Mouse (Mus musculus) embryonic stem cell, embryonic (primary cell): ENCODE measurements around the gene Shmt1.

Experiments used
- CTCF ChIA-PET, 4 experiments: fragments of 300-600 bp in 2 of 4; fragments of 350-600 bp in 2 of 4; sonication (Branson Sonifier 250); formaldehyde crosslinking; loops; one replicate each; lab custom pipeline; 2022; ENCODE audit warnings: inconsistent platforms in 2 of 4; lab: Charles Lee
- POLR2A ChIA-PET, 4 experiments: fragments of 300-600 bp in 2 of 4; fragments of 350-600 bp in 2 of 4; sonication (Branson Sonifier 250); formaldehyde crosslinking; loops; one replicate each; lab custom pipeline; 2022; ENCODE audit warnings: antibody characterized with exemption in 4 of 4, inconsistent platforms in 1 of 4; lab: Charles Lee

Gene Shmt1

DNA sequence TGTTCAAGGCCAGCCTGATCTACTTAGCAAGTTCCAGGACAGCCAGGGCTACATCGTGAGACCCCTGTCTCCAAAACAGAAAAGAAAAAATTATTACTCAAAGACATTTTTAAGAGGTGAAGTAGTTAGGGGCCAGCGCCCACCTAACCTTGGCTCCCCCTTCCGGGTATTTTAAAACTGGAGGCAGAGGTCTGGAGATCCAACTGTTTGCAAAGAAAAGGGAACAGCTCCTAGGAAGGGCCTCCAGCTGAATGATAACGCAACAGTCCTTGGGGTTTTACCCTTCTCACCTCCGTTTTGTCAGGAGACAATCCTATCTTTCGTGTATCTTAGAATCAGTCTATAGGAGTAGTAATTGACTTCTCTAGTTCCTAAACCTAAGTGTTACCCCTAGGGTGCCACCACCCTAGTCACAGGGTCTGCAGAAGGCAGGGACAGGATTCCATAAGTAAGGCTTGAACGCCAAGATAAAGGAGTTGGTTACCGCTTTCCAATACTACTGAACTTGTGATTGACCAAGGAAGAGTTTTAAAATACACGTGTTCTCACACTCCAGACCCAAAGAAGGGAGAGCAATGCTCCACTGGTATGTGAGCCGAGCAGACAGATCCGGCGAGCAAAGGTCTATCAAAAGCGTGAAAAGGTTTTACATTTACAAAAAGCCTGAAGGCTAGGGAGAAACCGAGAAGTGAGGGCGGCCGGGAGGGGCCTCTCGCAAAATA lies 35.2 kb downstream of the Shmt1 start:
- CTCF ChIA-PET, result no interaction called here
- POLR2A ChIA-PET, result interaction anchor here in 2 of 4 experiments (0.8 to 3.1 kb wide), 6 partner anchors 11 to 399 kb away, joined by 3 to 9 read pairs (median 5); partner anchors contain the start of gene Usp22 (in 1 of the 2)

GRCm38 (mm10) chr11:60775578-60775977 lies 35.9 kb downstream of the Shmt1 start:
- CTCF ChIA-PET, result no interaction called here
- POLR2A ChIA-PET, result interaction anchor here in 3 of 4 experiments (0.8 to 5.2 kb wide), 13 partner anchors 7 to 400 kb away, joined by 3 to 42 read pairs (median 4); partner anchors contain the start of genes Shmt1 (in 2 of the 3), Llgl1 (in 1 of the 3) and Usp22 (in 1 of the 3)

DNA sequence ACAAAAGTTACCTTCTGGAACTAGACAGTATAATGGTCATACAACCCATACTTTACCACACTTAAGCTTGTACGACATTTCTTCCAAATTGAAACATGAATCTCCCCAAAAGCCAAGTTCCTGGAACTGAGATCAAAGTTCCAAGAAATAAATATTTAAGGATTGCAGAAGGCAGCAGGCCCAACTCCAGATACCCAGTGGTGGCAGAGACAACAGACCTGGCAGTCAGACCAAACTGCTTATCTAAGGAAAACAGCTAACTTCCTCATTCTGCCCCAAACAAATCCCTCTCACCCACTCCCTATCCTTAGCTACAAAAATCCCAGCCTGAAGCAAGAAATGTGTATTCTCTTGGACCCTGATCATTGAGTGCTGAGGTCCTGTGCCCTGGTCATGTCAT lies 36.7 kb downstream of the Shmt1 start:
- ChIA-PET POLR2A (interaction anchor here in 3 of 4 experiments (0.6 to 5.2 kb wide), 19 partner anchors 8 to 409 kb away, joined by 3 to 42 read pairs (median 4); partner anchors contain the start of genes Shmt1 (in 2 of the 3) and Llgl1 (in 1 of the 3)), CTCF (no interaction called here)

GRCm38 (mm10) chr11:60774158-60774689 lies 37.3 kb downstream of the Shmt1 start:
- POLR2A ChIA-PET, result interaction anchor here in 3 of 4 experiments (0.8 to 5.2 kb wide), 18 partner anchors 8 to 75 kb away, joined by 3 to 42 read pairs (median 4); partner anchors contain the start of genes Shmt1 (in 2 of the 3), Llgl1 (in 1 of the 3) and Mief2 (in 1 of the 3)

DNA sequence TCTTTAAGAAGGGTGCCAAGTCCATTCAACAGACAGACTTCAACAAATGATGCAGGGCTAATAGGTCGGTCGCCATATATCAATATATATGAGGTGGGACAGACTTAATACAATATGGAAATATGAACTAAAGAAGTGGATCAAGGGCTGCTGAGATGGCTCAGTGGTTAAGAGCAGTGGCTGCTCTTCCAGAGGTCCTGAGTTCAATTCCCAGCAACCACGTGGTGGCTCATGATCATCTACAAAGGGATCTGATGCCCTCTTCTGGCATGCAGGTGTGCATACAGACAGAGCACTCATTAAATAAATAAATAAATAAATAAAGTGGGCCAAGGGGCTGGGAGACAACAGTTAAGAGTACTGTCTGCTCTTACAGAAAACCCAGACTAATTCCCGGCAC lies 39.4 kb downstream of the Shmt1 start:
- POLR2A ChIA-PET, result interaction anchor here in 2 of 4 experiments (0.8 to 5.2 kb wide), 3 partner anchors 10 to 44 kb away, joined by 4 to 42 read pairs (median 5); partner anchors contain the start of genes Mief2 (in 1 of the 2) and Shmt1 (in 1 of the 2)

More at GRCm38 (mm10) chr11:60774158-60774689, 37.3 kb downstream of the Shmt1 start:
- CTCF ChIA-PET, result interaction anchor here in 1 of 4 experiments (1.0 kb wide), 1 partner anchor 47 kb away, joined by 3 read pairs; the partner anchor contains the start of genes Flii and Mief2

DNA sequence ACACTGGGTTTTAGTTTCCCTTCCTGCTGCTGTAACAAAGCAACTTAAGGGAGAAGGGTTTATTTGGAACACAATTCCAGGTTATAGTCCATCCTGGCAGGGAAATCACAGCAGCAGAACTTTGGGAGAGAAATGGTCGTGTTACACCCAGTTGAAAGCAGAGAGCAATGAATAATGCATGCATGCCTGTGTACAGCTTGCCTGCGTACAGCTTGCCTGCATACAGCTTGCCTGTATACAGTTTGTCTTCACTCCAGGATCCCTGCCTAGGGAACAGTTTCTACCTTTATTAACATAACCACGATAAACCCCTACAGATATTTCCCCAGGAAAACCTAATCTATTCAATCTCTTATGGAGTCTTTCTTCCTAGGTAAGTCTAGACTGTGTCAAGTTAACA lies 40.7 kb downstream of the Shmt1 start:
- POLR2A ChIA-PET, result interaction anchor here in 2 of 4 experiments (1.0 to 5.2 kb wide), 10 partner anchors 11 to 61 kb away, joined by 3 to 42 read pairs (median 6); partner anchors contain the start of genes Shmt1 (in 2 of the 2) and Dhrs7b (in 1 of the 2)
- CTCF ChIA-PET, result interaction anchor here in 2 of 4 experiments (0.6 to 0.8 kb wide), 2 partner anchors 22 to 388 kb away, joined by 3 read pairs; no protein-coding TSS in a partner anchor

More for the DNA sequence above, 39.4 kb downstream of the Shmt1 start:
- CTCF ChIA-PET, result no interaction called here

GRCm38 (mm10) chr11:60769322-60769721 lies 42.2 kb downstream of the Shmt1 start:
- ChIA-PET POLR2A (interaction anchor here in 2 of 4 experiments (0.7 to 2.6 kb wide), 6 partner anchors 15 to 1139 kb away, joined by 3 to 7 read pairs (median 4); partner anchors contain the start of gene Shmt1 (in 1 of the 2)), CTCF (interaction anchor here in 2 of 4 experiments (0.7 to 0.9 kb wide), 2 partner anchors 43 to 230 kb away, joined by 3 read pairs; partner anchors contain the start of gene Flii (in 1 of the 2))

- POLR2A ChIA-PET, result interaction anchor here in 2 of 4 experiments (0.7 to 2.4 kb wide), 7 partner anchors 10 to 120 kb away, joined by 3 to 7 read pairs (median 3); partner anchors contain the start of genes Shmt1 (in 1 of the 2), Smcr8 (in 1 of the 2) and Top3a (in 1 of the 2)
- CTCF ChIA-PET, result interaction anchor here in 2 of 4 experiments (1.1 kb wide), 2 partner anchors 24 to 39 kb away, joined by 3 read pairs; partner anchors contain the start of gene Mief2 (in 1 of the 2)
Measured at GRCm38 (mm10) chr11:60766969-60767368, 44.5 kb downstream of the Shmt1 start.

GRCm38 (mm10) chr11:60761681-60762080 lies 49.8 kb downstream of the Shmt1 start:
- POLR2A ChIA-PET, result interaction anchor here in 1 of 4 experiments (1.6 kb wide), 1 partner anchor 21 kb away, joined by 4 read pairs; no protein-coding TSS in a partner anchor
- CTCF ChIA-PET, result no interaction called here

- ChIA-PET CTCF (interaction anchor here in 1 of 4 experiments (1.0 kb wide), 1 partner anchor 52 kb away, joined by 3 read pairs; no protein-coding TSS in a partner anchor), POLR2A (interaction anchor here in 2 of 4 experiments (0.6 to 1.8 kb wide), 11 partner anchors 9 to 231 kb away, joined by 3 to 9 read pairs (median 3); no protein-coding TSS in a partner anchor)
Measured at GRCm38 (mm10) chr11:60755570-60755969, 55.9 kb downstream of the Shmt1 start.

DNA sequence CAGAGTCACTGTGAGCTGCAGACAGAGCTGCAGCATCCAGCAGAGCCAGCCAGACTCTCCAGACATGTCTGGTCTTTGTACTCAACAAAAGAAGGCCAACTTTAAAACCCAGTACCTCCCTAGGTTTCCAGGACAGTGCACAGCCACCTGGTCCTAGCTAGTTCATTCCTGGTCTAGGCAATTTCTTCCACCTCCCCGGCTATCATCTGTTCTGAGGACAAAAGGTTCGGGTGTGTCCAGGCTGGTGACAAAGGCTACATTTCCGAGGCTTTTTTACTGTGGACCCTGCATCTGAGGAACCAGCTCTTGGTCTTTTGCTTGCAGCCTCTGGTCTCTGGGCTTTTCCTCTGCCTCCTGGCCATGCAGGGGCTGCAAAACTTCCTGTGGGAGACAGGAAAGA lies 71.2 kb downstream of the Shmt1 start:
- CTCF ChIA-PET, result interaction anchor here in 3 of 4 experiments (0.5 to 2.5 kb wide), 15 partner anchors 9 to 934 kb away, joined by 3 to 15 read pairs (median 5); partner anchors contain the start of genes Mief2 (in 3 of the 3), Flii (in 2 of the 3) and Dhrs7b (in 1 of the 3)

More for the DNA sequence above, 71.2 kb downstream of the Shmt1 start:
- POLR2A ChIA-PET, result interaction anchor here (0.6 to 5.8 kb wide), 81 partner anchors 9 to 1577 kb away, joined by 3 to 84 read pairs (median 4); partner anchors contain the start of genes Flii (in 4 of the 4), Mief2 (in 4 of the 4), Smcr8 (in 3 of the 4) and Top3a (in 3 of the 4)
